Mouse (Mus musculus) intestine, embryonic 16.5 days (tissue): ENCODE data around the gene Senp5. TPM values are rescaled to one million over a fixed set of nuclear protein-coding genes. Genes with fewer than 3 reads are reported as not detected.

ENCODE experiments used
- ATAC-seq: fragments of 200-750 bp; cut with Nextera tagmentation; 2 replicates; pipeline ENCODE4 v1.8.0; 2017; ENCODE audit warnings: moderate TSS enrichment, moderate library complexity
- H3K27ac ChIP-seq: fragments of 300-500 bp; sonication (generic); 2 replicates; pipeline ENCODE4 v1.5.1; 2014; ENCODE audit warnings: mild to moderate bottlenecking, low read length
- H3K27me3 ChIP-seq: fragments of 300-500 bp; sonication (generic); replicated peaks from 2 replicates; pipeline ENCODE4 v1.6.1; 2014; ENCODE audit warnings: low read length, control low read depth, mixed read lengths; ENCODE audit not compliant: control insufficient read depth, insufficient read depth
- H3K36me3 ChIP-seq: fragments of 300-500 bp; sonication (generic); 2 replicates; pipeline ENCODE4 v1.6.1; 2014; ENCODE audit warnings: low read length, control low read depth; ENCODE audit not compliant: control insufficient read depth, insufficient read depth
- H3K4me1 ChIP-seq: fragments of 300-500 bp; sonication (generic); 2 replicates; pipeline ENCODE4 v1.6.1; 2014; ENCODE audit warnings: low read length, control low read depth, mixed read lengths; ENCODE audit not compliant: control insufficient read depth, insufficient read depth
- H3K4me2 ChIP-seq: fragments of 300-500 bp; sonication (generic); 2 replicates; pipeline ENCODE4 v1.6.1; 2014; ENCODE audit warnings: low read depth, low read length, control low read depth
- H3K4me3 ChIP-seq: fragments of 300-500 bp; sonication (generic); 2 replicates; pipeline ENCODE4 v1.5.1; 2014; ENCODE audit warnings: mild to moderate bottlenecking, low read length
- H3K9ac ChIP-seq: fragments of 300-500 bp; sonication (generic); 2 replicates; pipeline ENCODE4 v1.6.1; 2014; ENCODE audit warnings: low read depth, low read length
- H3K9me3 ChIP-seq: fragments of 300-500 bp; sonication (generic); 2 replicates; pipeline ENCODE4 v1.6.1; 2016; ENCODE audit warnings: low read length, control low read depth; ENCODE audit not compliant: control insufficient read depth
- WGBS: fragments of 180-500 bp; shearing (Covaris S2); extraction: QIAGEN DNeasy Blood & Tissue Kit; methylation state at CpG from one replicate; pipeline ENCODE4 v1.1.7; 2014; 5-methylcytosine and 5-hydroxymethylcytosine counted together
- polyA plus RNA-seq: library from polyadenylated mRNA; unstranded; fragments of >200 nt; fragmentation: Nextera tagmentation; extraction: Ambion mirVana; gene quantifications from 2 replicates; pipeline ENCODE4 v1.2.1, GENCODE M21; 2015

The Senp5 gene
- 9.1 and 9.8 TPM in 2 replicates for polyA plus RNA-seq

- ATAC-seq: peak; percentile 97
- Histone ChIP-seq H3K27ac (peak within 1 kb of the TSS; percentile 81), H3K4me2 (peak within 1 kb of the TSS; percentile 78), H3K36me3 (no peaks in the 10 kb centered on the region), H3K4me1 (peaks cover 19% of the 10 kb centered on the region), H3K9me3 (no peaks in the 10 kb centered on the region), H3K4me3 (peak within 1 kb of the TSS; percentile 99), H3K27me3 (no peaks in the 10 kb centered on the region), H3K9ac (peak within 1 kb of the TSS; percentile 91)
- under 1% methylated on average over 66 of the region's 66 CpGs for WGBS
Measured at GRCm38 (mm10) chr16:32002509-32003477, at the start of gene Senp5. Senp5 (minus strand) TSS chr16:32003287.

- Histone ChIP-seq H3K9ac (no peak overlapping the region), H3K36me3 (peaks cover 13% of the 10 kb centered on the region), H3K4me3 (no peak overlapping the region), H3K4me1 (no peaks in the 10 kb centered on the region), H3K9me3 (no peaks in the 10 kb centered on the region), H3K4me2 (no peak overlapping the region), H3K27ac (no peak overlapping the region), H3K27me3 (no peaks in the 10 kb centered on the region)
- 93% methylated on average over 4 of the region's 4 CpGs for WGBS
- ATAC-seq: no peak
Measured at GRCm38 (mm10) chr16:32042367-32042766, 39.3 kb upstream of the Senp5 start.

GRCm38 (mm10) chr16:32019678-32020077, 16.6 kb upstream of the Senp5 start:
- H3K9ac ChIP-seq: no peak overlapping the region
- peaks cover 12% of the 10 kb centered on the region for H3K36me3 ChIP-seq
- no peak overlapping the region for H3K27ac ChIP-seq
- H3K27me3 ChIP-seq: no peaks in the 10 kb centered on the region
- 93% methylated on average over 9 of the region's 9 CpGs for WGBS
- H3K4me1 ChIP-seq: no peaks in the 10 kb centered on the region
- ATAC-seq: no peak
- H3K4me2 ChIP-seq: no peak overlapping the region
- H3K9me3 ChIP-seq: no peaks in the 10 kb centered on the region
- H3K4me3 ChIP-seq: no peak overlapping the region

- peak; percentile 70 for ATAC-seq
- Histone ChIP-seq H3K27ac (no peak overlapping the region), H3K4me2 (no peak overlapping the region), H3K4me1 (0 out of 2 replicates have a peak, but pooled peaks cover 4% of the 10 kb centered on the region), H3K9me3 (no peaks in the 10 kb centered on the region), H3K4me3 (no peak overlapping the region), H3K9ac (no peak overlapping the region), H3K36me3 (no peaks in the 10 kb centered on the region), H3K27me3 (no peaks in the 10 kb centered on the region)
- WGBS: 66% methylated on average over 4 of the region's 4 CpGs
Measured at GRCm38 (mm10) chr16:32010330-32010729, 7.2 kb upstream of the Senp5 start.

GRCm38 (mm10) chr16:32009913-32010312, 6.8 kb upstream of the Senp5 start:
- no peaks in the 10 kb centered on the region for H3K27me3 ChIP-seq
- no peak overlapping the region for H3K4me2 ChIP-seq
- peak; percentile 81 for ATAC-seq
- WGBS: 29% methylated on average over 5 of the region's 5 CpGs
- 0 out of 2 replicates have a peak, but pooled peaks cover 4% of the 10 kb centered on the region for H3K4me1 ChIP-seq
- H3K36me3 ChIP-seq: no peaks in the 10 kb centered on the region
- H3K9me3 ChIP-seq: no peaks in the 10 kb centered on the region
- H3K27ac ChIP-seq: no peak overlapping the region
- no peak overlapping the region for H3K9ac ChIP-seq
- H3K4me3 ChIP-seq: no peak overlapping the region

- Histone ChIP-seq H3K4me3 (no peak overlapping the region), H3K4me1 (0 out of 2 replicates have a peak, but pooled peaks cover 4% of the 10 kb centered on the region), H3K27ac (no peak overlapping the region), H3K4me2 (no peak overlapping the region), H3K9me3 (no peaks in the 10 kb centered on the region), H3K27me3 (no peaks in the 10 kb centered on the region), H3K36me3 (no peaks in the 10 kb centered on the region), H3K9ac (no peak overlapping the region)
- WGBS: 50% methylated on average over 10 of the region's 10 CpGs
- no peak for ATAC-seq
Measured at GRCm38 (mm10) chr16:32008529-32009293, 5.6 kb upstream of the Senp5 start.

GRCm38 (mm10) chr16:32004731-32005130, 1.6 kb upstream of the Senp5 start:
- ATAC-seq: no peak
- Histone ChIP-seq H3K9ac (no peak overlapping the region), H3K27ac (no peak overlapping the region)

GRCm38 (mm10) chr16:31996371-31996770, 6.7 kb downstream of the Senp5 start:
- WGBS: 87% methylated on average over 5 of the region's 5 CpGs
- H3K4me3 ChIP-seq: no peak overlapping the region

More at GRCm38 (mm10) chr16:32004731-32005130, 1.6 kb upstream of the Senp5 start:
- Histone ChIP-seq H3K36me3 (no peaks in the 10 kb centered on the region), H3K4me1 (peaks cover 20% of the 10 kb centered on the region), H3K4me2 (no peak overlapping the region), H3K9me3 (no peaks in the 10 kb centered on the region), H3K4me3 (no peak overlapping the region), H3K27me3 (no peaks in the 10 kb centered on the region)
- WGBS: 96% methylated on average over 3 of the region's 3 CpGs

GRCm38 (mm10) chr16:31993946-31994345, 9.1 kb downstream of the Senp5 start:
- Histone ChIP-seq H3K27ac (no peak overlapping the region), H3K9ac (no peak overlapping the region), H3K4me3 (no peak overlapping the region), H3K9me3 (no peaks in the 10 kb centered on the region), H3K36me3 (no peaks in the 10 kb centered on the region; the same call in 1 of the 2 replicates), H3K4me2 (no peak overlapping the region), H3K27me3 (no peaks in the 10 kb centered on the region), H3K4me1 (peaks cover 3% of the 10 kb centered on the region; the same call in 1 of the 2 replicates)
- ATAC-seq: no peak

More at GRCm38 (mm10) chr16:31996371-31996770, 6.7 kb downstream of the Senp5 start:
- Histone ChIP-seq H3K27ac (no peak overlapping the region), H3K36me3 (no peaks in the 10 kb centered on the region), H3K9me3 (no peaks in the 10 kb centered on the region), H3K27me3 (no peaks in the 10 kb centered on the region), H3K9ac (no peak overlapping the region), H3K4me2 (no peak overlapping the region), H3K4me1 (peaks cover 6% of the 10 kb centered on the region)
- no peak for ATAC-seq
